Mouse (Mus musculus) kidney, adult 8-10 months (tissue): ENCODE results near the gene Atf7ip.

ENCODE experiments used
- DNase-seq, 2 experiments: peaks; one replicate each; pipeline ENCODE4 v3.0.0; 2022

Gene Atf7ip

GRCm38 (mm10) chr6:136486801-136487553 lies 19.0 kb upstream of the Atf7ip start:
- DNase-seq, result no peak

GRCm38 (mm10) chr6:136487554-136487950 lies 18.4 kb upstream of the Atf7ip start:
- DNase-seq, result no peak

GRCm38 (mm10) chr6:136489899-136490298 lies 16.1 kb upstream of the Atf7ip start:
- DNase-seq, result peak in 1 of 2 experiments; percentile 25

- DNase-seq, result no peak
Observed at GRCm38 (mm10) chr6:136490516-136491475, 15.2 kb upstream of the Atf7ip start.

GRCm38 (mm10) chr6:136491631-136492030 lies 14.3 kb upstream of the Atf7ip start:
- DNase-seq, result no peak

GRCm38 (mm10) chr6:136492251-136492650 lies 13.7 kb upstream of the Atf7ip start:
- DNase-seq, result no peak

GRCm38 (mm10) chr6:136493486-136493885 lies 12.5 kb upstream of the Atf7ip start:
- no peak for DNase-seq

GRCm38 (mm10) chr6:136493910-136494751 lies 11.8 kb upstream of the Atf7ip start:
- DNase-seq, result no peak

- no peak for DNase-seq
Observed at GRCm38 (mm10) chr6:136495023-136495422, 10.9 kb upstream of the Atf7ip start.

- DNase-seq, result peak; percentile 29 to 34
Observed at GRCm38 (mm10) chr6:136497744-136498143, 8.2 kb upstream of the Atf7ip start.

GRCm38 (mm10) chr6:136499292-136499977 lies 6.5 kb upstream of the Atf7ip start:
- no peak for DNase-seq

- no peak for DNase-seq
Observed at GRCm38 (mm10) chr6:136508652-136509051, 2.7 kb downstream of the Atf7ip start.

GRCm38 (mm10) chr6:136510945-136511344 lies 5.0 kb downstream of the Atf7ip start:
- DNase-seq, result peak in 1 of 2 experiments; percentile 37

GRCm38 (mm10) chr6:136512351-136512750 lies 6.4 kb downstream of the Atf7ip start:
- no peak for DNase-seq

GRCm38 (mm10) chr6:136516626-136517025 lies 10.7 kb downstream of the Atf7ip start:
- no peak for DNase-seq

GRCm38 (mm10) chr6:136517221-136517620 lies 11.3 kb downstream of the Atf7ip start:
- DNase-seq, result no peak

GRCm38 (mm10) chr6:136518537-136519246 lies 12.7 kb downstream of the Atf7ip start:
- DNase-seq, result peak; percentile 98

- DNase-seq, result no peak
Observed at GRCm38 (mm10) chr6:136519254-136519653, 13.3 kb downstream of the Atf7ip start.

- DNase-seq, result no peak
Observed at GRCm38 (mm10) chr6:136520361-136520760, 14.4 kb downstream of the Atf7ip start.

- no peak for DNase-seq
Observed at GRCm38 (mm10) chr6:136521681-136522080, 15.7 kb downstream of the Atf7ip start.

- no peak for DNase-seq
Observed at GRCm38 (mm10) chr6:136522658-136523057, 16.7 kb downstream of the Atf7ip start.
